Mouse (Mus musculus) lung, postnatal 0 days (tissue): ENCODE measurements around the gene Cbx8. TPM values are rescaled to one million over a fixed set of nuclear protein-coding genes. Genes with fewer than 3 reads are reported as not detected.

Experiments used
- ATAC-seq: fragments of 200-750 bp; cut with Nextera tagmentation; 2 replicates; pipeline ENCODE4 v1.8.0; 2017; ENCODE audit warnings: moderate library complexity
- DNase-seq: peaks from one replicate; pipeline ENCODE4 v3.0.0-alpha.2; 2016; ENCODE audit warnings: low spot score
- H3K27ac ChIP-seq: fragments of 300-500 bp; sonication (generic); 2 replicates; pipeline ENCODE4 v1.5.1; 2014; ENCODE audit warnings: antibody characterized with exemption, mild to moderate bottlenecking, low read length, mixed read lengths
- H3K27me3 ChIP-seq: fragments of 300-500 bp; sonication (generic); replicated peaks from 2 replicates; pipeline ENCODE4 v1.6.1; 2014; ENCODE audit warnings: low read length, mixed read lengths; ENCODE audit not compliant: insufficient read depth
- H3K36me3 ChIP-seq: fragments of 300-500 bp; sonication (generic); 2 replicates; pipeline ENCODE4 v1.6.1; 2014; ENCODE audit warnings: low read length, mixed read lengths; ENCODE audit not compliant: insufficient read depth
- H3K4me1 ChIP-seq: fragments of 300-500 bp; sonication (generic); 2 replicates; pipeline ENCODE4 v1.6.1; 2014; ENCODE audit warnings: antibody characterized with exemption, low read depth, low read length, mixed read lengths; ENCODE audit not compliant: insufficient read depth
- H3K4me2 ChIP-seq: fragments of 300-500 bp; sonication (generic); replicated peaks from 2 replicates; pipeline ENCODE4 v1.6.1; 2014; ENCODE audit warnings: low read depth, mild to moderate bottlenecking, low read length, moderate library complexity, mixed read lengths
- H3K4me3 ChIP-seq: fragments of 300-500 bp; sonication (generic); 2 replicates; pipeline ENCODE4 v1.5.1; 2014; ENCODE audit warnings: low read depth, low read length
- H3K9ac ChIP-seq: fragments of 300-500 bp; sonication (generic); replicated peaks from 2 replicates; pipeline ENCODE4 v1.6.1; 2014; ENCODE audit warnings: low read depth, mild to moderate bottlenecking
- H3K9me3 ChIP-seq: fragments of 300-500 bp; sonication (generic); 2 replicates; pipeline ENCODE4 v1.6.1; 2016; ENCODE audit warnings: low read length, mixed read lengths
- CTCF ChIP-seq: IDR thresholded peaks from 2 replicates; pipeline ENCODE4 v1.5.1; 2016; ENCODE audit warnings: antibody characterized with exemption, mild to moderate bottlenecking
- EP300 ChIP-seq: IDR thresholded peaks from 2 replicates; pipeline ENCODE4 v1.6.1; 2016; ENCODE audit warnings: antibody characterized with exemption, mild to moderate bottlenecking, control low read depth
- WGBS: fragments of 180-500 bp; shearing (Covaris S2); extraction: QIAGEN DNeasy Blood & Tissue Kit; methylation state at CpG from one replicate; pipeline ENCODE4 v1.1.7; 2014; 5-methylcytosine and 5-hydroxymethylcytosine counted together
- polyA plus RNA-seq: library from polyadenylated mRNA; unstranded; fragments of >200 nt; fragmentation: Nextera tagmentation; extraction: Ambion mirVana; gene quantifications from 2 replicates; pipeline ENCODE4 v1.2.1, GENCODE M21; 2015

The Cbx8 gene
- polyA plus RNA-seq, 1 experiment from 2014 or later, result 9.4 TPM

GRCm38 (mm10) chr11:119014455-119014854 is 26.3 kb downstream of the Cbx8 start:
- Histone ChIP-seq H3K27ac (no peak overlapping the region), H3K27me3 (no peaks in the 10 kb centered on the region), H3K9me3 (no peaks in the 10 kb centered on the region), H3K9ac (no peak overlapping the region), H3K4me2 (no peak overlapping the region), H3K4me3 (no peak overlapping the region), H3K36me3 (no peaks in the 10 kb centered on the region), H3K4me1 (no peaks in the 10 kb centered on the region)
- TF ChIP-seq CTCF (no peak), EP300 (no peak)
- 71% methylated on average over 7 of the region's 7 CpGs for WGBS
- ATAC-seq (no peak), DNase-seq (no peak)

- ATAC-seq (peak; percentile 98), DNase-seq (peak; percentile 64)
- H3K4me1 ChIP-seq, result no peaks in the 10 kb centered on the region
- H3K27ac ChIP-seq, result peak overlapping the region; percentile 38; the same call in 1 of the 2 replicates
- peak overlapping the region; percentile 47 for H3K4me2 ChIP-seq
- H3K4me3 ChIP-seq, result peak overlapping the region; percentile 23; the same call in 1 of the 2 replicates
- no peak overlapping the region for H3K9ac ChIP-seq
- H3K9me3 ChIP-seq, result no peaks in the 10 kb centered on the region
- 17% methylated on average over 21 of the region's 21 CpGs for WGBS
- TF ChIP-seq CTCF, result peak; percentile 16
- no peak for TF ChIP-seq EP300
- H3K36me3 ChIP-seq, result no peaks in the 10 kb centered on the region
- H3K27me3 ChIP-seq, result no peaks in the 10 kb centered on the region
Measured at GRCm38 (mm10) chr11:119007461-119008456, 33.0 kb downstream of the Cbx8 start.

- Histone ChIP-seq H3K9ac (no peak overlapping the region), H3K4me1 (no peaks in the 10 kb centered on the region), H3K27me3 (no peaks in the 10 kb centered on the region), H3K4me3 (no peak overlapping the region), H3K36me3 (no peaks in the 10 kb centered on the region), H3K27ac (no peak overlapping the region), H3K4me2 (no peak overlapping the region), H3K9me3 (no peaks in the 10 kb centered on the region)
- 59% methylated on average over 3 of the region's 3 CpGs for WGBS
- TF ChIP-seq EP300, result no peak
- TF ChIP-seq CTCF, result 0 out of 2 replicates have a peak, but pooled peaks have one; percentile 10
- ATAC-seq (no peak), DNase-seq (no peak)
Measured at GRCm38 (mm10) chr11:119006462-119006861, 34.3 kb downstream of the Cbx8 start.

- 78% methylated on average over 10 of the region's 10 CpGs for WGBS
Measured at GRCm38 (mm10) chr11:119005547-119006275, 35.1 kb downstream of the Cbx8 start.

GRCm38 (mm10) chr11:119001493-119002128 is 39.2 kb downstream of the Cbx8 start:
- Histone ChIP-seq H3K27me3 (peaks cover 22% of the 10 kb centered on the region; the same call in 1 of the 2 replicates), H3K4me2 (no peak overlapping the region), H3K9me3 (no peaks in the 10 kb centered on the region), H3K4me1 (no peaks in the 10 kb centered on the region), H3K27ac (no peak overlapping the region), H3K36me3 (no peaks in the 10 kb centered on the region), H3K9ac (no peak overlapping the region), H3K4me3 (no peak overlapping the region)
- 47% methylated on average over 4 of the region's 4 CpGs for WGBS
- DNase-seq (peak; percentile 61), ATAC-seq (no peak)
- TF ChIP-seq EP300, result no peak
- no peak for TF ChIP-seq CTCF

More at GRCm38 (mm10) chr11:119005547-119006275, 35.1 kb downstream of the Cbx8 start:
- ATAC-seq, result no peak
- no peak for DNase-seq
- no peak for TF ChIP-seq EP300
- TF ChIP-seq CTCF, result no peak
- H3K27ac ChIP-seq, result no peak overlapping the region
- no peaks in the 10 kb centered on the region for H3K9me3 ChIP-seq
- no peaks in the 10 kb centered on the region for H3K36me3 ChIP-seq
- no peaks in the 10 kb centered on the region for H3K27me3 ChIP-seq
- no peaks in the 10 kb centered on the region for H3K4me1 ChIP-seq
- no peak overlapping the region for H3K4me2 ChIP-seq
- H3K4me3 ChIP-seq, result no peak overlapping the region
- H3K9ac ChIP-seq, result no peak overlapping the region
